Mouse (Mus musculus) midbrain, postnatal 0 days (tissue): ENCODE data around the gene Calhm3. TPM values are rescaled to one million over a fixed set of nuclear protein-coding genes. Genes with fewer than 3 reads are reported as not detected.

Experiments
- ATAC-seq: fragments of 200-750 bp; cut with Nextera tagmentation; 2 replicates; pipeline ENCODE4 v1.8.0; 2017; ENCODE audit warnings: moderate number of reproducible peaks, mild to moderate bottlenecking, moderate TSS enrichment, moderate library complexity; ENCODE audit not compliant: low FRiP score
- DNase-seq: peaks from one replicate; pipeline ENCODE4 v3.0.0-alpha.2; 2015; ENCODE audit warnings: low spot score
- H3K27ac ChIP-seq: fragments of 300-500 bp; sonication (generic); 2 replicates; pipeline ENCODE4 v1.5.1; 2014; ENCODE audit warnings: low read depth, mild to moderate bottlenecking, low read length, mixed read lengths
- H3K27me3 ChIP-seq: fragments of 300-500 bp; sonication (generic); 2 replicates; pipeline ENCODE4 v1.6.1; 2014; ENCODE audit warnings: low read length, control low read depth, mixed read lengths; ENCODE audit not compliant: insufficient read depth
- H3K36me3 ChIP-seq: fragments of 300-500 bp; sonication (generic); 2 replicates; pipeline ENCODE4 v1.6.1; 2014; ENCODE audit warnings: low read length, control low read depth, mixed read lengths; ENCODE audit not compliant: insufficient read depth
- H3K4me1 ChIP-seq: fragments of 300-500 bp; sonication (generic); 2 replicates; pipeline ENCODE4 v1.6.1; 2014; ENCODE audit warnings: mild to moderate bottlenecking, control low read depth, antibody characterized with exemption, low read length, mixed read lengths; ENCODE audit not compliant: insufficient read depth
- H3K4me2 ChIP-seq: fragments of 300-500 bp; sonication (generic); 2 replicates; pipeline ENCODE4 v1.6.1; 2014; ENCODE audit warnings: low read depth, mild to moderate bottlenecking, low read length, mixed read lengths; ENCODE audit not compliant: poor library complexity, severe bottlenecking
- H3K4me3 ChIP-seq: fragments of 300-500 bp; sonication (generic); 2 replicates; pipeline ENCODE4 v1.5.1; 2014; ENCODE audit warnings: low read depth, mild to moderate bottlenecking, low read length, moderate library complexity
- H3K9ac ChIP-seq: fragments of 300-500 bp; sonication (generic); replicated peaks from 2 replicates; pipeline ENCODE4 v1.6.1; 2014; ENCODE audit warnings: mild to moderate bottlenecking, low read length, moderate library complexity, mixed read lengths; ENCODE audit not compliant: poor library complexity, severe bottlenecking
- H3K9me3 ChIP-seq: fragments of 300-500 bp; sonication (generic); 2 replicates; pipeline ENCODE4 v1.6.1; 2016; ENCODE audit warnings: low read length, control low read depth
- CTCF ChIP-seq: IDR thresholded peaks from 2 replicates; pipeline ENCODE4 v1.5.1; 2016; ENCODE audit warnings: antibody characterized with exemption, mild to moderate bottlenecking
- WGBS: fragments of 180-500 bp; shearing (Covaris S2); extraction: QIAGEN DNeasy Blood & Tissue Kit; methylation state at CpG from one replicate; pipeline ENCODE4 v1.1.7; 2014; 5-methylcytosine and 5-hydroxymethylcytosine counted together
- polyA plus RNA-seq: library from polyadenylated mRNA; unstranded; fragments of >200 nt; fragmentation: Nextera tagmentation; extraction: Ambion mirVana; gene quantifications from 2 replicates; pipeline ENCODE4 v1.2.1, GENCODE M21; 2015
- total RNA-seq: library from RNA; depleted of rRNA; stranded (reverse); fragments of >200 nt; gene quantifications from 2 replicates; pipeline ENCODE4 v1.2.3, GENCODE M21; 2014

Gene Calhm3
- total and polyA plus RNA-seq, 2 experiments from 2014 or later: 0.33 TPM; not detected in 1

- 0 out of 2 replicates have a peak, but pooled peaks cover 2% of the 10 kb centered on the region for H3K9me3 ChIP-seq
- H3K27ac ChIP-seq: no peak overlapping the region
- DNase-seq (no peak), ATAC-seq (no peak)
- peaks cover 14% of the 10 kb centered on the region; the same call in 1 of the 2 replicates for H3K4me1 ChIP-seq
- no peak overlapping the region for H3K9ac ChIP-seq
- H3K36me3 ChIP-seq: no peaks in the 10 kb centered on the region
- H3K27me3 ChIP-seq: no peaks in the 10 kb centered on the region
- 71% methylated on average over 8 of the region's 8 CpGs for WGBS
- H3K4me3 ChIP-seq: no peak overlapping the region
- no peak for TF ChIP-seq CTCF
- no peak overlapping the region for H3K4me2 ChIP-seq
Observed at GRCm38 (mm10) chr19:47184221-47184620, 26.7 kb upstream of the Calhm3 start.

GRCm38 (mm10) chr19:47180011-47180410 lies 22.4 kb upstream of the Calhm3 start:
- Histone ChIP-seq H3K36me3 (no peaks in the 10 kb centered on the region), H3K4me1 (peaks cover 9% of the 10 kb centered on the region; the same call in 1 of the 2 replicates), H3K27me3 (no peaks in the 10 kb centered on the region), H3K4me2 (peak overlapping the region; percentile 83), H3K27ac (no peak overlapping the region), H3K9ac (peak overlapping the region; percentile 84; the same call in 1 of the 2 replicates), H3K9me3 (0 out of 2 replicates have a peak, but pooled peaks cover 2% of the 10 kb centered on the region), H3K4me3 (peak overlapping the region; percentile 81)
- no peak for TF ChIP-seq CTCF
- DNase-seq (no peak), ATAC-seq (no peak)
- WGBS: 16% methylated on average over 8 of the region's 8 CpGs

- peak; percentile 48 for DNase-seq
- H3K9me3 ChIP-seq: 0 out of 2 replicates have a peak, but pooled peaks cover 2% of the 10 kb centered on the region
Observed at GRCm38 (mm10) chr19:47179272-47179809, 21.8 kb upstream of the Calhm3 start.

GRCm38 (mm10) chr19:47178431-47179271 lies 21.1 kb upstream of the Calhm3 start, which contains the start of gene Neurl1a:
Neurl1a (plus strand) TSS chr19:47178820.
- H3K27me3 ChIP-seq: no peaks in the 10 kb centered on the region
- ATAC-seq (peak; percentile 62), DNase-seq (peak; percentile 85)
- under 1% methylated on average over 63 of the region's 98 CpGs for WGBS
- 0 out of 2 replicates have a peak, but pooled peaks cover 2% of the 10 kb centered on the region for H3K9me3 ChIP-seq
- H3K36me3 ChIP-seq: no peaks in the 10 kb centered on the region
- H3K4me2 ChIP-seq: peak within 1 kb of the TSS; percentile 83
- no peak for TF ChIP-seq CTCF
- H3K4me3 ChIP-seq: peak within 1 kb of the TSS; percentile 81
- peak within 1 kb of the TSS; percentile 81 for H3K27ac ChIP-seq
- peak within 1 kb of the TSS; percentile 84 for H3K9ac ChIP-seq
- peaks cover 9% of the 10 kb centered on the region; the same call in 1 of the 2 replicates for H3K4me1 ChIP-seq

More at GRCm38 (mm10) chr19:47179272-47179809, 21.8 kb upstream of the Calhm3 start:
- Histone ChIP-seq H3K4me3 (peak overlapping the region; percentile 81), H3K36me3 (no peaks in the 10 kb centered on the region), H3K27ac (peak overlapping the region; percentile 81), H3K4me1 (peaks cover 9% of the 10 kb centered on the region; the same call in 1 of the 2 replicates), H3K27me3 (no peaks in the 10 kb centered on the region), H3K9ac (peak overlapping the region; percentile 84), H3K4me2 (peak overlapping the region; percentile 83)
- WGBS: 1% methylated on average over 31 of the region's 42 CpGs
- TF ChIP-seq CTCF: no peak
- peak; percentile 55 for ATAC-seq

- Histone ChIP-seq H3K4me1 (peaks cover 9% of the 10 kb centered on the region; the same call in 1 of the 2 replicates), H3K4me3 (peak overlapping the region; percentile 81), H3K36me3 (no peaks in the 10 kb centered on the region), H3K4me2 (peak overlapping the region; percentile 83), H3K27me3 (no peaks in the 10 kb centered on the region), H3K27ac (no peak overlapping the region), H3K9ac (peak overlapping the region; percentile 84; the same call in 1 of the 2 replicates), H3K9me3 (0 out of 2 replicates have a peak, but pooled peaks cover 2% of the 10 kb centered on the region)
- DNase-seq (peak; percentile 63), ATAC-seq (peak; percentile 48; the same call in 1 of the 2 replicates)
- WGBS: 27% methylated on average over 10 of the region's 10 CpGs
- peak; percentile 72 for TF ChIP-seq CTCF
Observed at GRCm38 (mm10) chr19:47178001-47178400, 20.4 kb upstream of the Calhm3 start.
